Mouse (Mus musculus): ENCODE measurements at regions not wholly inside any gene's neighbourhood (a gene's known extent, or its start where the extent isn't known, plus 50 kb on each side); places are given as distances from the start of the nearest gene placed in this dataset.
"Not testable (repeated sequence)": the region's sequence is repeated elsewhere in the genome, so short reads cannot be mapped to it uniquely, and the experiment has no call there.

- Histone ChIP-seq H3K27ac (ENCODE audit: insufficient read depth, low read depth, low read length) (no peak overlapping the region), H3K36me3 (ENCODE audit: control insufficient read depth, insufficient read depth, low read length) (no peaks in the 10 kb centered on the region), H3K4me3 (ENCODE audit: low read depth, low read length) (no peak overlapping the region), H3K27me3 (ENCODE audit: control insufficient read depth, insufficient read depth, low read length) (no peaks in the 10 kb centered on the region), H3K4me1 (ENCODE audit: control insufficient read depth, insufficient read depth, insufficient read length, low read length) (no peaks in the 10 kb centered on the region)
- TF ChIP-seq CTCF (IDR thresholded peaks at IDR 0.05; ENCODE audit: extremely low read depth, insufficient read length, insufficient replicate concordance, low read depth, low read length): no peak
- TF ChIP-seq POLR2A (IDR thresholded peaks at IDR 0.05; ENCODE audit: low read depth, low read length): no peak
- WGBS: 75% methylated on average over 2 of the region's 2 CpGs
Measured at GRCm38 (mm10) chr12:114053341-114053740, 509.6 kb downstream of the Adam6a start.

GRCm38 (mm10) chr12:114059615-114060014 is 515.9 kb downstream of the Adam6a start:
- no peak overlapping the region for H3K4me3 ChIP-seq (ENCODE audit: low read depth, low read length)
- no peaks in the 10 kb centered on the region for H3K36me3 ChIP-seq (ENCODE audit: control insufficient read depth, insufficient read depth, low read length)
- TF ChIP-seq POLR2A (IDR thresholded peaks at IDR 0.05; ENCODE audit: low read depth, low read length): no peak
- H3K27me3 ChIP-seq (ENCODE audit: control insufficient read depth, insufficient read depth, low read length): no peaks in the 10 kb centered on the region
- no peaks in the 10 kb centered on the region for H3K4me1 ChIP-seq (ENCODE audit: control insufficient read depth, insufficient read depth, insufficient read length, low read length)
- 58% methylated on average over 3 of the region's 3 CpGs for WGBS
- no peak overlapping the region; the same call in 1 of the 2 replicates for H3K27ac ChIP-seq (ENCODE audit: insufficient read depth, low read depth, low read length)

DNA sequence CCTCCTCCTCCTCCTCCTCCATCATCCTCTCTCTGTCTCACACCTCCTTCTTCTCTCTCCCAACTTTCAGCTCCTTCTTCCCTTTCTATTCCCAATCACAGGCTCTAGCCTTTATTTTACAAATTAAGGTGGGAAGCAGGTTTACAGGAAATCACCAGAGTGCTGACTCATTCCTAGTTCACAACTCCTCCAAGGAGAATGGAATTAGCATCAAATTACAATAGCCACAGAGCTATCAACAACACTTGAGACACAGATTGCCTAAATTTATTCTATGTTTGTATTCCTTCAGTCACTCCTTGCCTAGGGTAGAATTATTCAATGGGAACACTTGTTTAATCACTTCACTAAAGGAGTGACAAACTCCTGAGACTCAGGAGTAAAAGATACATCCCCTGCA is 523.5 kb downstream of the Adam6a start:
- H3K4me3 ChIP-seq (ENCODE audit: low read depth, low read length): no peak overlapping the region
- no peaks in the 10 kb centered on the region for H3K4me1 ChIP-seq (ENCODE audit: control insufficient read depth, insufficient read depth, insufficient read length, low read length)
- TF ChIP-seq CTCF (IDR thresholded peaks at IDR 0.05; ENCODE audit: extremely low read depth, insufficient read length, insufficient replicate concordance, low read depth, low read length) (no peak), POLR2A (IDR thresholded peaks at IDR 0.05; ENCODE audit: low read depth, low read length) (no peak)
- H3K27me3 ChIP-seq (ENCODE audit: control insufficient read depth, insufficient read depth, low read length): no peaks in the 10 kb centered on the region
- no peak overlapping the region for H3K27ac ChIP-seq (ENCODE audit: insufficient read depth, low read depth, low read length)
- no peaks in the 10 kb centered on the region for H3K36me3 ChIP-seq (ENCODE audit: control insufficient read depth, insufficient read depth, low read length)

DNA sequence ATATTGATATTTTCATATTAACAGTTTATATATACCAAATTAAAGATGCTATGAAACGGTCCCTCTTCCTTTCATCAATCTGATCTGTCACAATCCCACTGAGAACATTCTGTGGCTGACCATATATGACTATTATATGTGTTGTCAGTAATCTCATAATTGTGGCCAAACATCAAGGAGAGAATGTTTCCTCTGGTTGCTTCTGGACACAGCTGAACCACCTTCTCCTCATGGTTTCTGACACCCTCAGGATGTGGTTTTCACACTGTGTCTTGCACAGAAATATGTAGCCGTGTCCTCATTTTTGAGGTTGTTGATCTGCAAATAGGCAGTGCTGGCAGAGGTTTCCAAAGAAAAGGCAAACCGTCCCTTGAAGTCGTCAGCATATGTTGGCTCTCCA is 565.0 kb downstream of the Adam6a start:
- not testable (repeated sequence) for H3K27me3 ChIP-seq (ENCODE audit: control insufficient read depth, insufficient read depth, low read length); H3K4me3 ChIP-seq (ENCODE audit: low read depth, low read length); H3K27ac ChIP-seq (ENCODE audit: insufficient read depth, low read depth, low read length); H3K36me3 ChIP-seq (ENCODE audit: control insufficient read depth, insufficient read depth, low read length); H3K4me1 ChIP-seq (ENCODE audit: control insufficient read depth, insufficient read depth, insufficient read length, low read length)
- 74% methylated on average over 4 of the region's 4 CpGs for WGBS

- Histone ChIP-seq H3K36me3 (ENCODE audit: control insufficient read depth, insufficient read depth, low read length) (no peaks in the 10 kb centered on the region), H3K4me1 (ENCODE audit: control insufficient read depth, insufficient read depth, insufficient read length, low read length) (no peaks in the 10 kb centered on the region), H3K27ac (ENCODE audit: insufficient read depth, low read depth, low read length) (no peak overlapping the region), H3K4me3 (ENCODE audit: low read depth, low read length) (no peak overlapping the region), H3K27me3 (ENCODE audit: control insufficient read depth, insufficient read depth, low read length) (no peaks in the 10 kb centered on the region)
- no peak for TF ChIP-seq POLR2A (IDR thresholded peaks at IDR 0.05; ENCODE audit: low read depth, low read length)
- no peak for TF ChIP-seq CTCF (IDR thresholded peaks at IDR 0.05; ENCODE audit: extremely low read depth, insufficient read length, insufficient replicate concordance, low read depth, low read length)
- 50% methylated on average over 1 of the region's 1 CpGs for WGBS
Measured at GRCm38 (mm10) chr12:114134897-114135296, 591.2 kb downstream of the Adam6a start.

GRCm38 (mm10) chr12:114148779-114149178 is 605.1 kb downstream of the Adam6a start:
- Histone ChIP-seq H3K36me3 (ENCODE audit: control insufficient read depth, insufficient read depth, low read length) (no peaks in the 10 kb centered on the region), H3K27me3 (ENCODE audit: control insufficient read depth, insufficient read depth, low read length) (no peaks in the 10 kb centered on the region), H3K27ac (ENCODE audit: insufficient read depth, low read depth, low read length) (no peak overlapping the region), H3K4me1 (ENCODE audit: control insufficient read depth, insufficient read depth, insufficient read length, low read length) (no peaks in the 10 kb centered on the region), H3K4me3 (ENCODE audit: low read depth, low read length) (no peak overlapping the region)
- TF ChIP-seq POLR2A (IDR thresholded peaks at IDR 0.05; ENCODE audit: low read depth, low read length): no peak
- TF ChIP-seq CTCF (IDR thresholded peaks at IDR 0.05; ENCODE audit: extremely low read depth, insufficient read length, insufficient replicate concordance, low read depth, low read length): no peak
- WGBS: 89% methylated on average over 4 of the region's 4 CpGs

- H3K27ac ChIP-seq (ENCODE audit: insufficient read depth, low read depth, low read length): no peak overlapping the region
- H3K4me3 ChIP-seq (ENCODE audit: low read depth, low read length): no peak overlapping the region
- H3K27me3 ChIP-seq (ENCODE audit: control insufficient read depth, insufficient read depth, low read length): no peaks in the 10 kb centered on the region
- 68% methylated on average over 2 of the region's 2 CpGs for WGBS
- TF ChIP-seq CTCF (IDR thresholded peaks at IDR 0.05; ENCODE audit: extremely low read depth, insufficient read length, insufficient replicate concordance, low read depth, low read length) (no peak), POLR2A (IDR thresholded peaks at IDR 0.05; ENCODE audit: low read depth, low read length) (no peak)
- H3K4me1 ChIP-seq (ENCODE audit: control insufficient read depth, insufficient read depth, insufficient read length, low read length): no peaks in the 10 kb centered on the region
- no peaks in the 10 kb centered on the region for H3K36me3 ChIP-seq (ENCODE audit: control insufficient read depth, insufficient read depth, low read length)
Measured at GRCm38 (mm10) chr12:114172305-114172704, 628.6 kb downstream of the Adam6a start.

- Histone ChIP-seq H3K4me3 (ENCODE audit: low read depth, low read length) (no peak overlapping the region), H3K27me3 (ENCODE audit: control insufficient read depth, insufficient read depth, low read length) (no peaks in the 10 kb centered on the region), H3K36me3 (ENCODE audit: control insufficient read depth, insufficient read depth, low read length) (no peaks in the 10 kb centered on the region), H3K27ac (ENCODE audit: insufficient read depth, low read depth, low read length) (no peak overlapping the region), H3K4me1 (ENCODE audit: control insufficient read depth, insufficient read depth, insufficient read length, low read length) (no peaks in the 10 kb centered on the region)
- TF ChIP-seq CTCF (IDR thresholded peaks at IDR 0.05; ENCODE audit: extremely low read depth, insufficient read length, insufficient replicate concordance, low read depth, low read length): no peak
- TF ChIP-seq POLR2A (IDR thresholded peaks at IDR 0.05; ENCODE audit: low read depth, low read length): no peak
- 57% methylated on average over 1 of the region's 1 CpGs for WGBS
Measured at GRCm38 (mm10) chr12:114199521-114199920, 655.8 kb downstream of the Adam6a start.
